Mouse (Mus musculus): Measurements from ENCODE around the gene Man2a1. TPM values are rescaled to one million over a fixed set of nuclear protein-coding genes. Genes with fewer than 3 reads are reported as not detected.

Gene Man2a1
- polyA plus RNA-seq, 1 experiment, result 12.5 TPM

- Histone ChIP-seq H3ac (ENCODE audit: control insufficient read depth, insufficient read length, low read depth) (no peak overlapping the region), H3K4me3 (ENCODE audit: insufficient read depth, poor library complexity, severe bottlenecking) (no peak overlapping the region), H3K79me2 (ENCODE audit: control insufficient read depth, insufficient read depth) (no peaks in the 10 kb centered on the region), H3K79me3 (ENCODE audit: low read depth) (no peaks in the 10 kb centered on the region), H3K36me3 (ENCODE audit: control insufficient read depth, insufficient read depth) (no peaks in the 10 kb centered on the region), H3K27me3 (ENCODE audit: control insufficient read depth, insufficient read depth, insufficient read length) (no peaks in the 10 kb centered on the region)
- TF ChIP-seq MYOG (IDR thresholded peaks at IDR 0.05; ENCODE audit: control insufficient read depth, extremely low read depth, insufficient read length) (no peak), USF1 (IDR thresholded peaks at IDR 0.05; ENCODE audit: low read depth) (no peak), FOSL1 (IDR thresholded peaks at IDR 0.05; ENCODE audit: insufficient read depth, low read length, poor library complexity, severe bottlenecking) (no peak), MYOD1 (IDR thresholded peaks at IDR 0.05; ENCODE audit: control insufficient read depth, insufficient read length, low read depth) (no peak), MAX (IDR thresholded peaks at IDR 0.05) (no peak), CEBPB (IDR thresholded peaks at IDR 0.05; ENCODE audit: low read depth) (no peak), CTCF (IDR thresholded peaks at IDR 0.05; ENCODE audit: control insufficient read depth, insufficient read depth, insufficient read length) (no peak)
These were observed 173.7 kb downstream of the Man2a1 start for GRCm38 (mm10) chr17:64774218-64774617.

GRCm38 (mm10) chr17:64778300-64778699 lies 177.8 kb downstream of the Man2a1 start:
- Histone ChIP-seq H3K79me3 (ENCODE audit: low read depth) (no peaks in the 10 kb centered on the region), H3ac (ENCODE audit: control insufficient read depth, insufficient read length, low read depth) (no peak overlapping the region), H3K79me2 (ENCODE audit: control insufficient read depth, insufficient read depth) (no peaks in the 10 kb centered on the region), H3K4me3 (ENCODE audit: insufficient read depth, poor library complexity, severe bottlenecking) (no peak overlapping the region), H3K36me3 (ENCODE audit: control insufficient read depth, insufficient read depth) (no peaks in the 10 kb centered on the region), H3K27me3 (ENCODE audit: control insufficient read depth, insufficient read depth, insufficient read length) (no peaks in the 10 kb centered on the region)
- no peak for TF ChIP-seq CTCF (IDR thresholded peaks at IDR 0.05; ENCODE audit: control insufficient read depth, insufficient read depth, insufficient read length)
- no peak for TF ChIP-seq MAX (IDR thresholded peaks at IDR 0.05)
- TF ChIP-seq MYOD1 (IDR thresholded peaks at IDR 0.05; ENCODE audit: control insufficient read depth, insufficient read length, low read depth), result no peak
- TF ChIP-seq FOSL1 (IDR thresholded peaks at IDR 0.05; ENCODE audit: insufficient read depth, low read length, poor library complexity, severe bottlenecking), result no peak
- TF ChIP-seq USF1 (IDR thresholded peaks at IDR 0.05; ENCODE audit: low read depth), result no peak
- TF ChIP-seq CEBPB (IDR thresholded peaks at IDR 0.05; ENCODE audit: low read depth), result no peak
- no peak for TF ChIP-seq MYOG (IDR thresholded peaks at IDR 0.05; ENCODE audit: control insufficient read depth, extremely low read depth, insufficient read length)

- Histone ChIP-seq H3K4me3 (ENCODE audit: insufficient read depth, poor library complexity, severe bottlenecking) (no peak overlapping the region), H3K36me3 (ENCODE audit: control insufficient read depth, insufficient read depth) (no peaks in the 10 kb centered on the region), H3K79me3 (ENCODE audit: low read depth) (no peaks in the 10 kb centered on the region), H3ac (ENCODE audit: control insufficient read depth, insufficient read length, low read depth) (no peak overlapping the region), H3K27me3 (ENCODE audit: control insufficient read depth, insufficient read depth, insufficient read length) (no peaks in the 10 kb centered on the region), H3K79me2 (ENCODE audit: control insufficient read depth, insufficient read depth) (no peaks in the 10 kb centered on the region)
- TF ChIP-seq USF1 (IDR thresholded peaks at IDR 0.05; ENCODE audit: low read depth), result no peak
- no peak for TF ChIP-seq MYOG (IDR thresholded peaks at IDR 0.05; ENCODE audit: control insufficient read depth, extremely low read depth, insufficient read length)
- TF ChIP-seq MAX (IDR thresholded peaks at IDR 0.05), result no peak
- TF ChIP-seq MYOD1 (IDR thresholded peaks at IDR 0.05; ENCODE audit: control insufficient read depth, insufficient read length, low read depth), result no peak
- no peak for TF ChIP-seq CEBPB (IDR thresholded peaks at IDR 0.05; ENCODE audit: low read depth)
- no peak for TF ChIP-seq FOSL1 (IDR thresholded peaks at IDR 0.05; ENCODE audit: insufficient read depth, low read length, poor library complexity, severe bottlenecking)
- no peak for TF ChIP-seq CTCF (IDR thresholded peaks at IDR 0.05; ENCODE audit: control insufficient read depth, insufficient read depth, insufficient read length)
These were observed 178.2 kb downstream of the Man2a1 start for GRCm38 (mm10) chr17:64778756-64779155.

GRCm38 (mm10) chr17:64780753-64781490 lies 180.4 kb downstream of the Man2a1 start:
- H3ac ChIP-seq (ENCODE audit: control insufficient read depth, insufficient read length, low read depth), result no peak overlapping the region
- H3K79me2 ChIP-seq (ENCODE audit: control insufficient read depth, insufficient read depth), result no peaks in the 10 kb centered on the region
- H3K27me3 ChIP-seq (ENCODE audit: control insufficient read depth, insufficient read depth, insufficient read length), result no peaks in the 10 kb centered on the region
- H3K36me3 ChIP-seq (ENCODE audit: control insufficient read depth, insufficient read depth), result no peaks in the 10 kb centered on the region
- TF ChIP-seq MYOG (IDR thresholded peaks at IDR 0.05; ENCODE audit: control insufficient read depth, extremely low read depth, insufficient read length) (no peak), CEBPB (IDR thresholded peaks at IDR 0.05; ENCODE audit: low read depth) (no peak), USF1 (IDR thresholded peaks at IDR 0.05; ENCODE audit: low read depth) (no peak), CTCF (IDR thresholded peaks at IDR 0.05; ENCODE audit: control insufficient read depth, insufficient read depth, insufficient read length) (no peak), MYOD1 (IDR thresholded peaks at IDR 0.05; ENCODE audit: control insufficient read depth, insufficient read length, low read depth) (no peak), MAX (IDR thresholded peaks at IDR 0.05) (no peak)
- no peak overlapping the region for H3K4me3 ChIP-seq (ENCODE audit: insufficient read depth, poor library complexity, severe bottlenecking)
- no peaks in the 10 kb centered on the region for H3K79me3 ChIP-seq (ENCODE audit: low read depth)

- TF ChIP-seq USF1 (IDR thresholded peaks at IDR 0.05; ENCODE audit: low read depth) (no peak), MYOG (IDR thresholded peaks at IDR 0.05; ENCODE audit: control insufficient read depth, extremely low read depth, insufficient read length) (no peak), FOSL1 (IDR thresholded peaks at IDR 0.05; ENCODE audit: insufficient read depth, low read length, poor library complexity, severe bottlenecking) (no peak)
- Histone ChIP-seq H3K27me3 (ENCODE audit: control insufficient read depth, insufficient read depth, insufficient read length) (no peaks in the 10 kb centered on the region), H3K4me3 (ENCODE audit: insufficient read depth, poor library complexity, severe bottlenecking) (no peak overlapping the region), H3K79me2 (ENCODE audit: control insufficient read depth, insufficient read depth) (no peaks in the 10 kb centered on the region), H3K79me3 (ENCODE audit: low read depth) (no peaks in the 10 kb centered on the region), H3ac (ENCODE audit: control insufficient read depth, insufficient read length, low read depth) (no peak overlapping the region), H3K36me3 (ENCODE audit: control insufficient read depth, insufficient read depth) (no peaks in the 10 kb centered on the region)
These were observed 181.8 kb downstream of the Man2a1 start for GRCm38 (mm10) chr17:64782307-64782706.

GRCm38 (mm10) chr17:64785961-64786360 lies 185.4 kb downstream of the Man2a1 start:
- H3K27me3 ChIP-seq (ENCODE audit: control insufficient read depth, insufficient read depth, insufficient read length), result no peaks in the 10 kb centered on the region
- H3K79me2 ChIP-seq (ENCODE audit: control insufficient read depth, insufficient read depth), result no peaks in the 10 kb centered on the region
- H3K4me3 ChIP-seq (ENCODE audit: insufficient read depth, poor library complexity, severe bottlenecking), result no peak overlapping the region
- H3K79me3 ChIP-seq (ENCODE audit: low read depth), result no peaks in the 10 kb centered on the region
- H3K36me3 ChIP-seq (ENCODE audit: control insufficient read depth, insufficient read depth), result no peaks in the 10 kb centered on the region
- no peak for TF ChIP-seq FOSL1 (IDR thresholded peaks at IDR 0.05; ENCODE audit: insufficient read depth, low read length, poor library complexity, severe bottlenecking)
- TF ChIP-seq CEBPB (IDR thresholded peaks at IDR 0.05; ENCODE audit: low read depth), result no peak
- no peak for TF ChIP-seq CTCF (IDR thresholded peaks at IDR 0.05; ENCODE audit: control insufficient read depth, insufficient read depth, insufficient read length)
- no peak for TF ChIP-seq USF1 (IDR thresholded peaks at IDR 0.05; ENCODE audit: low read depth)
- no peak for TF ChIP-seq MAX (IDR thresholded peaks at IDR 0.05)
- no peak for TF ChIP-seq MYOD1 (IDR thresholded peaks at IDR 0.05; ENCODE audit: control insufficient read depth, insufficient read length, low read depth)
- no peak for TF ChIP-seq MYOG (IDR thresholded peaks at IDR 0.05; ENCODE audit: control insufficient read depth, extremely low read depth, insufficient read length)
- H3ac ChIP-seq (ENCODE audit: control insufficient read depth, insufficient read length, low read depth), result no peak overlapping the region

Measured in C2C12 (cell line).